Mouse (Mus musculus) myocyte (in vitro differentiated cells): ENCODE results near the gene Ampd2.

Experiments
- MYOD1 ChIP-seq, 3 experiments: IDR thresholded peaks; one replicate each; pipeline ENCODE4 v1.6.1; 2011; ENCODE audit warnings: control low read depth in 2 of 3, low read depth in 2 of 3, mild to moderate bottlenecking in 2 of 3, moderate library complexity in 1 of 3; ENCODE audit not compliant: insufficient read length in 2 of 3, control insufficient read depth in 1 of 3
- MYOG ChIP-seq, 3 experiments: IDR thresholded peaks; one replicate each; pipeline ENCODE4 v1.6.1; 2011; ENCODE audit warnings: control low read depth in 2 of 3, low read depth in 2 of 3, mild to moderate bottlenecking in 2 of 3; ENCODE audit not compliant: insufficient read length in 2 of 3, control insufficient read depth in 1 of 3, insufficient read depth in 1 of 3
- POLR2A ChIP-seq: IDR thresholded peaks from one replicate; pipeline ENCODE4 v1.6.1; 2011; ENCODE audit warnings: low read depth, mild to moderate bottlenecking, control low read depth, moderate library complexity; ENCODE audit not compliant: insufficient read length
- TCF3 ChIP-seq: IDR thresholded peaks from one replicate; pipeline ENCODE4 v1.6.1; 2011; ENCODE audit warnings: low read depth, control low read depth; ENCODE audit not compliant: insufficient read length

GRCm38 (mm10) chr3:108093306-108093705 is 6.9 kb upstream of the Ampd2 start:
- TF ChIP-seq MYOG (IDR thresholded peaks at IDR 0.05; ENCODE audit: control insufficient read depth in 1 of 3, insufficient read depth in 1 of 3, insufficient read length in 2 of 3, low read depth in 2 of 3) (no peak), POLR2A (no peak), MYOD1 (IDR thresholded peaks at IDR 0.05; ENCODE audit: control insufficient read depth in 1 of 3, insufficient read length in 2 of 3, low read depth in 2 of 3) (peak in 2 of 3 experiments; percentile 70 to 75), TCF3 (no peak)
